Mouse (Mus musculus) spleen, adult 12 weeks (tissue): ENCODE results near the gene Shc1.
"Not testable (repeated sequence)": the region's sequence is repeated elsewhere in the genome, so short reads cannot be mapped to it uniquely, and the experiment has no call there.

Source experiments
- DNase-seq: peaks from one replicate; pipeline ENCODE4 v3.0.0; 2022; ENCODE audit warnings: low spot score

Shc1 gene

DNA sequence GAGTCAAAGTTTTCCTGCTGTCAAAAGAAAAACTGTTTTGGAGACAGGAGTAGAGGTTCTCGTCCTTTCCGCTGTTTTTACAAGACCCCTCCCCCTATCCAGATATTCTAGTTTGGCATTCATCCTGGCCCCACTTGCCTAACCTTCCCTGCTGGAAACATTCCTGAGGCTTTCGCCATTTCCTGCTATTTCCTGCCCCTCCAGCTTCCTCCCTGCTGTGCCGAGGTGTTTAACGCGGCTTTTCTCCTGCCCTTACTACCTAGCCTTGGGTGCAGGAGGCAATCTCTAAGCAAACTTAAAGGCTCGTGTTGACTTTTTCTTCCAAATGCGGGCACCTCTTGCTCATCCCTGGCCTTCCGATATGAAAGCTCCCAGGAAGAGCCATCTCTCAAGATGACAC lies 1.3 kb downstream of the Shc1 start:
- no peak for DNase-seq

DNA sequence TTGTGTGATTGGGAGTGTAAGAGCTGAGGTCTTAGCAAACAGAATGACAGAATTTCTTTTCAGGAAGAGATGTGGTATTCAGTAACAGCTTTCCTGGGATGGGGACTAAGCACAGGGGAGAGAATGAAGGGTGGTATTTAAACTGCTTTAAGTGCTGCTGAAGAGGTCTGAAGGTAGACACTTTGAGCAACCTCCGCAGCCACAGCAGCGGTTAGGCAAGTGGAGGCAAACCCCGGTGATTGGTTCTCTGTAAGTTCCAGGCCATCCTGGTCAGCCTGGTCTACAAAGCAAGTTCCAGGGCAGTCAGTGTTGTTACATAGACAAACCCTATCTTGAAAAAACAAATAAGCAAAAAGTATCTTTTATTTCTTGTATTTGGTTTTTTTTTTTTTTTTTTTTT lies 1.7 kb downstream of the Shc1 start:
- DNase-seq: no peak

DNA sequence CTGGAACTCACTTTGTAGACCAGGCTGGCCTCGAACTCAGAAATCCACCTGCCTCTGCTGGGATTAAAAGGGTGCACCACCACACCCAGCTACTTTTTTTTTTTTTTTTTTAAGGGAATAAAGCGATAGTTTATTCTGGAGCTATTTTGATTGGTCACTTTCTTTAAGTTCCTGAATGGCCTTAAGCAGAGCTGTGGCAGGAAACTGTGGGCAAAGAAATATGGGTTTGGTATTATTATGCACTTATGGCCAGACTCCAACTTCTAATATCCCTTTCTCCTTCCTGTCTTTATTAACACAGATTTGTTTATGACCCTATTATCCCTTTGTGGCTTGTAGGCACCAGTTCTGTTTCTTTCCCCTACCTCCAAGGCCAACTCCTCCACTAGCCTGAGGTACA lies 2.2 kb downstream of the Shc1 start:
- no peak for DNase-seq

DNA sequence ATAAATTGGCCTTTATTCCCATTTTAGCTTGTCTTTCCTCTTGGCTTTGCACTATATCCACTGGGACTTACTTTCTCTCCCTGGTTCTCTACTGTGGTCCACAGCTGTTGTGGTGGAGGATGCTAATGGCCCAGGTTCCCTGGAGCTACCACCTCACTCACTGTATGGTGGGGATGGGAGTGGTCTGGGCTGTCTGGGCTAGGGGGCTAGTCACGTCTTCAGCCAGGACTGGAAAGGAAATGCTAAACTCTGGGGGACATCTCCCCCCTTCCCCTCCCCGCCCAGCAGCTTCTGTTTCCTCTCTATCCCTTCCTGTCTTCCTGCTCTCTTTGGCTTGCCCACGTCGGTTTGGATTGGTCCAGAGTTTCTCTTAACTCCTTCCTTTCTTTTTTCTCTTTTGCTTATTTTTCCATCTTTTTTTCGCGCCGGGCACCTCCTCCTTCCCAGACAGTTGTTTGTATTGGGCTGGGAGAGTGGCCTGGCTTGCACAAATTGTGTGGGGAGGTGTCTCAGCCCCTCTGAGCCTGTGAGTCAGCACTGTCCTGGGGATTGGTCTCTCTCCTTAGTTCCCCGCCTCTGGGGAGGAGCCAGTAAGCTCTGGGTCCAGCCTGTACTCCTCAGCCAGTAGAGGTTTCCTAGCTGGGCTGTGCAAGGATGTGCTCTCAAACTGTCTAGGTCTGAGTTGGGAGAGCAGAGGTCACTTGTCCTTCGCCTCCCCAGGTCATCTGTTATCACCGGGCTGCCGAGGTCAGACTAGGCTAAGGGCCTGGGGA lies 2.9 kb downstream of the Shc1 start:
- DNase-seq: peak; percentile 58

DNA sequence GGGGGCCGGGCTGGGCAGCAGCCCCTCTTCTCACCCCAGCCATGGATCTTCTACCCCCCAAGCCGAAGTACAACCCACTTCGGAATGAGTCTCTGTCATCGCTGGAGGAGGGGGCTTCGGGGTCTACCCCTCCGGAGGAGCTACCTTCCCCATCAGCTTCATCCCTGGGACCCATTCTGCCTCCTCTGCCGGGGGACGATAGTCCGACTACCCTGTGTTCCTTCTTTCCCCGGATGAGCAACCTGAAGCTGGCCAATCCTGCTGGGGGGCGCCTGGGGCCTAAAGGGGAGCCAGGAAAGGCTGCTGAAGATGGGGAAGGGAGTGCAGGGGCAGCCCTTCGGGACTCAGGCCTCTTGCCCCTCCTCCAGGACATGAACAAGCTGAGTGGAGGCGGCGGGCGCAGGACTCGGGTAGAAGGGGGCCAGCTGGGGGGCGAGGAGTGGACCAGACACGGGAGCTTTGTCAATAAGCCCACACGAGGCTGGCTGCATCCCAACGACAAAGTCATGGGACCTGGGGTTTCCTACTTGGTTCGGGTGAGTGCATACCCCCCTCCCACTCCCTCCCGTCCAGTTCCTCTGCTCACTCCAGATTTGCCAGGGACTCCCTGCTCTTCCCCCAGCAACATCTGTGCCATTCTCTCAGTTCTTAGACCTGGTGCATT lies 3.7 kb downstream of the Shc1 start:
- DNase-seq: no peak

DNA sequence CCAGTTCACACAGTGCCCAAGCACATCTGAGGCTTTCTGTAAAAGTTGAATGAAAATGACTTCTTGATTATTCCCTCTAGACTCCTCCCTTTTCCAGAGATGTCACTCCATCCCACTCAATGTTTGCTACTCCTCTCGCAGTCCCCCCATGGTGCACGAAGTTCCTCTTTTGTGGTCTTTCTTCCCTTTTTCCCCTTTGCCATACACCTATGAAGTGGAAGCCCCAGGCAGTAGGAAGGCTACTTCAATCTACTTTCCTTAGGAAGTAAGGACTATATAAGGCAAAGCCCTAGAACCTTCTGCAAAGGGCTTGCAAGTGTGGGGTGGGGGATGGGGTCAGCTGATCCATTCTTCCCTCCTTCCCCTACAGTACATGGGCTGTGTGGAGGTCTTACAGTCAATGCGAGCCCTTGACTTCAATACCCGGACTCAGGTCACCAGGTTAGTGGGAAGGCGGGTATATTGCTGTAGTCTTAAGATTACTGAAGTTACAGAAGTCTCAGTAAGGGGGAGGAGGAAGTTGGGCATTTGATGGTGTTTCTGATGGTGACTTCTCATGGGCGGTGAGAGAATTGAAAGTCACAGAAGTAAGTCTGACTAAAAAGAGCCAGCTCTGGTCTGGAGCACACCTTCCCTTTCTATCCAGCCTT lies 4.4 kb downstream of the Shc1 start:
- no peak for DNase-seq

DNA sequence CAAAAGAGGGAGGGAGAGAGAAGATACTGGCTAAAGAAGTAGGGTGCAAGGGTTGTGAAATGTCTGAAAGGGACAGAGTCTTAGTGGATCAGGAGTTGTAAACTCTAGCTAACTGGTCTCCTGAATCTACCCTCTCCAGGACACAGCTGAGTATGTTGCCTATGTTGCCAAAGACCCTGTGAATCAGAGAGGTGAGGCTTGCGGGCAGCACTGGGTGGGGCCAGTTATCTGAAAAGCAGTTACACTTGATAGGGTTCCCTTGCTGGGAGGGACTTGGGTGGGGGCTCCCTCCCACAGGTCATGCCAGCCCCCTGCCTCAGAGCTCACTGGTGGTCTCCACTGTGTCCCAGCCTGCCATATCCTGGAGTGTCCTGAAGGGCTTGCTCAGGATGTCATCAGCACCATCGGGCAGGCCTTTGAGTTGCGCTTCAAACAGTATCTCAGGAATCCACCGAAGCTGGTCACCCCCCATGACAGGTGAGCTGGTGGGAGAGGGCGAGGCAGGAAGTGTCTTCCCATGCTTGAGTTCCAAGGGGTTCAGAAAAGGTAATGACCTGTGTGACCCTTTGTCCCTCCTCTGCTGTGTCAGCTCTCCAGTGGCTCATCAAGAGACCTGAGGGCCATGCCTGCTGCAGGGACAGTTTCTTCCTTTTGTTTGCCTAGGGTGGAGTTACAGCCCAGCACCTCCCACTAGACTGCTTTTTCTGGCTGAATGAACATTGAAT lies 6.3 kb downstream of the Shc1 start:
- DNase-seq: no peak

DNA sequence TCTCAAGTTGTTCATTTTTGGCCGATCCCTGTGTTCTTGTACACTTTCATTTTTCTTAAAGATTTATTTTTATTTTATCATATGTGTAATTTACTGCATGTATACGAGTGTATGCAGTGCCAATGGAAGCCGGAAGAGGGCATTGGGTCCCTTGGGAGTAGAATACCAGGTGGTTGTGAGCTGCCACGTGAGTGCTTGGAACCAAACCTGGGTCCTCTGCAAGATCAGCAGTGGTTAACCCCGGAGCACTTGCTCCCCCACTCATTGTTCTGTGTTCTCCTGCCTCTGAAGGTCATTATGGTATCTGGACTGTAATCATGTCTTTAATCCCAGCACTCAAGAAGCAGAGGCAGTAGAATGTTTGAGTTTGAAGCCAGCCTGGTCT lies 6.9 kb downstream of the Shc1 start:
- no peak for DNase-seq

DNA sequence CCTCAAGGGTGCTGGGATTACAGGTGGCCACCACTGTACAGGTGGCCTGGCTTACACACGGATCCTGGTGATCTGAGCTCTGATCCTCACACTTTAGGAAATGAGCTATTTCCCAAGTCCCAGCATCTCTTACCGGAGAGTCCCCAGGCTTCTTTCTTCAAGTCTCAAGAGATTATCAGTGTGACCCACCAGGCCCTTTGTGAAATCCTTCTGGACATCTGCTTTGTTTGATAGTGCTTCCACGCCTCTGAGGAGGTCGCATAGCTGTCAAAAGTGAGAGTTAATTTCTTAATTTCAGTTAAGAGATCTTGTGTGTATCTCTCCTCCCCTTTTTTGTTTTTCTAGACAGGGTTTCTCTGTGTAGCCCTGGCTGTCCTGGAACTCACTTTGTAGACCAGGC lies 7.6 kb downstream of the Shc1 start:
- no peak for DNase-seq

DNA sequence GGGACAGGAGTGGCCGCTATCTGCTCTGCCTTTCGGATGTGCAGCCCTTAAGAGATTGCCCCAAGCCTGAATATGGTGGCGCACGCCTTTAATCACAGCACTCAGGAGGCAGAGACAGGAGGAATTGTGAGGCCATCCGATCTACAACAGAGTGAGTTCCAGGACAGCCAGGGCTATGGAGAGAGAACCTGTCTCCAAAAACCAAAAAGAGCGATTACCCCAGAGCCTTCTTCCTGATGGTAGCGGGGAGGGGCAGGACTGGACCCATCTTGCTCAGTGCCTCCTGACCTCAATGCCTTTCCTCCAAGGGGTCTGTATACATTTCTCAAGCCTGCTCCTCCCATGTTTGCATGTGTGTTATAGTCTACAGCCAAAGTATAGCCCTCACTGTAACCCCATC lies 10.8 kb downstream of the Shc1 start:
- DNase-seq: not testable (repeated sequence)

DNA sequence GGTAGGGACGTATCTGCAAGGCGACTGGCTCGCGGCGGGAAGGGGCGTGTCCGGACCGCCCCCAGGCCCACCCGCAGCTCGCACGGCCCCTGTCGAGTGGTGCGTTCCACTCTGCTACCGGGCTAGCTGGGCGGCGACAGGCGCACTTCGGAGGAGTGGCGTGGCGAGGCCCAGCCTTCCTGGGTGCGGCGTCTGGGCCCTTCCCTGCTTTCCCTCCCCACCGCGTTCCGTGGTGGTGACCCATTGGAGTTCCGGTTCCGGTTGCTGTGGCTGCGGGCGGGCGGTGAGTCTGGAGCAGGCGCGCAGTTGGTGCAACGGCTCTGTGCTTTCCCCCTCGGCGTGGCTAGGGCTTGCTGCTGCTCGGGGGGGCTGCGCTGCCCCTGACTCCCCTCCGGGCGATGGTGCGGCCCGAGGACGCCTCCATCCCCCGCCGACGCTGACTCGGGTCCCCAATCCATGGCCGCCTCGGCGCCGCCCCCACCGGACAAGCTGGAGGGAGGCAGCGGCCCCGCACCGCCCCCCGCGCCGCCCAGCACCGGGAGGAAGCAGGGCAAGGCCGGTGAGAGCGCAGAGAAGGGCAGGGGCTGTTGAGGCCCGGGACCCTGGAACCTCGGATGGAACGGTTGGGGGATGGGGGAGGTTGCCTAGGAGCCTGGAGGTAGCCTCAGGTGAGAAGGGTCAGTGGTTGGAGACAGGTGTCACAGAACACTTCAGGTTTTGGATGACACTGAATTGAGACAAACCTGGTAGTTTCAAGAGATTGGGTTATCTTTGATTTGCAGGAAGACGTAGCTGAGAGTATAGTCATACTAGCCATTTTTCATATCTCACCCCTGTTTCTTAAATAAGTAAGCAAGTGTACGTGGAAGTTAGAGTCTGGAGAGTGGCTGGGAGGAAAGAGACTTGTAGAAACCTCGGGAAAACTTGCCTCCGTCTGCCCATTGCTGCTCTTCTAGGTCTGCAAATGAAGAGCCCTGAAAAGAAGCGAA lies 12.2 kb downstream of the Shc1 start, which contains the start of gene Pygo2:
Gene Pygo2, plus strand, starts transcription at position 44 of the 989 bp plus-strand sequence.
- peak; percentile 85 for DNase-seq

DNA sequence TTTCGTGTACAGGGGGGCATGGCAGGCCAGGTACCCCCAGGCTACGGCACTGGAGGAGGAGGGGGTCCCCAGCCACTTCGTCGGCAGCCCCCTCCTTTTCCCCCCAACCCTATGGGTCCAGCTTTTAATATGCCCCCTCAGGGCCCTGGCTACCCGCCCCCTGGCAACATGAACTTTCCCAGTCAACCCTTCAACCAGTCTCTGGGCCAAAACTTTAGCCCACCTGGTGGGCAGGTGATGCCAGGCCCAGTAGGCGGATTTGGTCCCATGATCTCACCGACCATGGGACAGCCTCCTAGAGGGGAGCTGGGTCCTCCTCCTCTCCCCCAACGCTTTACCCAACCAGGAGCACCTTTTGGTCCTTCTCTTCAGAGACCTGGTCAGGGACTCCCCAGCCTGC lies 14.4 kb downstream of the Shc1 start:
- DNase-seq: no peak

DNA sequence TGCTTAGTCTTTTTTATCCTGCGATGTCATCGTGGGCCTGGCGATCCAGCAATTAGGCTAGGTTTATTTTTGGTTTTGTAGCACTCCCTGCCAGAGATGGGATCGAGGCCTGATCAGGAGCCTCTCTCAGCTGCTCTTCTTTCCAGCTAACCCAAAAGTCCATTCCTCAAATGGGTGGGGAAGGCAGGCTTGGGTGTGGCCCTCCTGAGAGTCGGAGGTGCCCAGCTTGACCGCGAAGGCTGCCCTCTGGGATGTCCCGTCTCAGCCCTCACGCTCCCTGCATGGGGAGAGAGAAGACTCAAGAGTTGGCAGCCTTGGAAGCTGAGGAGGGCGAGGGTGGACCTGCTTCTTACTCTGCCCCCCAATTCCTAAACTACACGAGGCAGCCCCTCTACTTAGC lies 16.3 kb downstream of the Shc1 start:
- no peak for DNase-seq

DNA sequence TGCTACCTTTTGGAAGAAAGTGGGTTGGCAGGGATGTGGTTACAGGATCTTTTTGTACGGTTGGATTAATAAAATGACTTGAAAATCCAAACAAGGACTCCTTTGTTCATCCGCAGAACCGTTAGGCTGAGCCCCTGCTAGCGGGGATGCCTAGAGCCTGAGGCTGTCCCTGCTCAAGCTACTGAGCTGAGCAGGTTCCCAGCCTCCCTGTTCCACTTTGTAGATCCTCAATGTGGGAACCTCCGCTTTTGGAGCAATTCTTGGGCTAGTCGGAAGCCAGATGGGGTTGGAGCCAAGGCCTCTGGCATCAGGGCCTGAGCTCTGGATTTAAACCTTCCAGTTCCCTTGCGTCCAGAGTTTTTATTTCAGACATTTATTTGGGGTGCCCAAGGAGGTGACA lies 16.8 kb downstream of the Shc1 start:
- DNase-seq: no peak

DNA sequence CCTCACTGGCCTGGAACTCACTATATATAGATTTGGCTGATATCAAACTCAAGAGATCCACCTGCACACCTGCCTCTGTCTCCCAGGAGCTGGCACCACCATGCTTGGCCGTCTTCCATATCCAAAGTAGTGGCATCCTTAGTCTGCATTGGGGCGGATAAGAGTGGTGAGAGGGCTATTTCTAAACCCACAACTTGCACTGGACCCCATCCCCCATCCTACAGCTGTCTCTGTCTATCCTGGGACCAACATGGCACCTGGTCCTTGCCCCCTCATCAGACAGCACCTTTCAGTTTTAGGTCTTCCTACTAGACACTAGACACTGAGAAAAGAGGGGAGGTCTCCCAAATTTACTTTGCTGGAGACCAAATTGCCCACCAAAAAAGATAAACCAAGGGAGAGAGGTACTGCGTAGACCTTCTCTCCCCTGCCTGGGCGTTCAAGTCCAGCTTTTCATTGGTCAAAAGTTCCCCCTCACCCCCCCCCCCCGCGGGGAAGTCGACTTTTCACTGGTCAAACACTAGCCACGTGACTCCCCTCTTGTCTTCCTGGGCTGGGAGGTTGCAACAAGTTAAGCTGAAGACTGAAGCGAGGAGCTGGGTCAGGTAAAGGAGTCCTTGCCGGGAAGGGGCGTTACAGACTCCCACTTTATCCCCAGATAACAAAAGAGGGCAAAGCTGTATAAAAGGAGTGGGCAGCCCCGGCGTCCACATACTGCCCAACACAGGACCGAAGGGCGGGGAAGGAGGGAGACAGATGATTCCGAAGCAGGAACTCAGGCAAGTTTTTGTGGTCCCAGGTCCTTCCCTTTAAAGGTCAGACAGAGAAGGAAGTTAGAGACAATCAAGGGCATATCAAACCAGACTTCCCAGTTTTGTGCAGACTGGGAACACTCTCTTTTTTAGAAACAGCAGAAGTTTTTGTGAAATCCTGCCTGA lies 18.2 kb downstream of the Shc1 start, which contains the start of gene Pbxip1:
Gene Pbxip1, plus strand, starts transcription at position 531 of the 938 bp plus-strand sequence.
- DNase-seq: no peak

DNA sequence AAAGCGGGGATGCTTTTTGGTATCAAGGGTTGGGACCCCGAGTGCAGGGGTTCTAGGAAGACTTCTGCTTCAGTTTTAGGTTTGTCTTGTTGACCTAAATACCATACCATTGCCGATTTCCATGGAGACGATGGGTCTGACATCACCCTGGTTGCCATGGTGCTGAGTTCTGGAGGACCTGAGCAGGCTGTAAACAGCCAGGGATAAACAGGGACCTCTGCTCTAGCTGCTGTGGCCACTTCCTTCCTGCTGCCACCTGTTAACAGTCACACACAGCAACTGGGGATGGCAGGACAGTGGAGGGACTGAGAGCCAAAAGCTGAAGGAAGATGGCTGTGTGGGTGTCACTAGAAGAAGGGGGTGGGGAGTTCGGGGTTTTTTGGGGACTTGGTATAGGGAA lies 19.0 kb downstream of the Shc1 start:
- DNase-seq: no peak

DNA sequence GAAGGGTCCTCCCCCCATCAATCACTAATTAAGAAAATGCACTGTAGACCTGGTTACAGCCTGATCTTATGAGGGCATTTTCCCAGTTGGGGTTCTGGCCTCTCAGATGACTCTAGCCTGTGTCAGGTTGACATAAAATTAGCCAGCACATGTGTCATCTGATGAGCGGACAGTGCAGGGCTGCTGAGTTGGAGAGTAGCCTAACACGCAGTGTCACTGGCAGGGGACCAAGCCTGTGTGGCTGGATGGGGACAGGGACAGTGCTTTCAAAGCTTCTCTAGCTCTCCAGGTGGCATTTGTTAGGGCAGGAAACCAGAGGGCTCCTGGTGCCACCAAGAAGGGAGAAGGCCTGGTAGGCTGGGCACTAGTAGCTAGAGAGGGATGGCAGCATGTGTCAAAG lies 22.4 kb downstream of the Shc1 start:
- DNase-seq: no peak

DNA sequence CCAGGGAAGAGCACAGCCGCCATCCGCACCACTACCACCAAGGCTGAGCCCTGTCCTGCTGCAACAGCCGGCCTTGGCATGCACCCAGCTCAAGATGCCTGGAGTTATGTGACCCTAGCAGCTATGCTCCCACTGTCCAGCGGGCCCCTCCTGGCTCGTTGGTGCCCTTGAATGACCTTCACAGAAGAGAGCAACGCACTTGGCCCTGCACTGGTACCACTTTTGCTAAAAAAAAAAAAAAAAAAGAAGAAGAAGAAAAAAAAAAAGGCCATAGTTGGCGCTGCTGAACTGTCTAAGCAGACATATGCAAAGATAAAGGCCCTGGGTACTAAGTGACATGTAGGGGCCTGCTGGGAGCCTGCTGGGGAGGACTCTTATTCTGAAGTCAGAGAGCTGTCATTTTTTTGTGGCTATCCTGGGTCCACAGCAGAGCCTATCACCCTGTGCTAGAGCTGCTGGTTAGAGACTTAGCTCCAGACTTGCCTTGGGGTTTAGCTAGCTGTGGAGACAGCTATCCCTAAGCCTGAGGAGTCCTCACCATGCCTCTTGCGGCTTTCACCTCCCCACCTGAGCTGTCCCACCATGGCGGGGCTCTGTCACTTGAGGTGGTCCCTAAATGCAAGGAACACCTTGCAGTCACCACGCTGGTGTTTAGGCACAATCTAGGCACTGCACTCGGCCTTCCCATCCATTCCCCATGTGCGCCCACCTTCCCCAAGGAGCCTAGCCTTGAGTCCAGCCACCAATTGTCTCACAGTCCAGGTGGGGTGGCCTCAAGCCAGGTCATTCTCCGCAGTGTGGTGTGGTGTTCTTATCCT lies 30.7 kb downstream of the Shc1 start:
- peak; percentile 29 for DNase-seq

DNA sequence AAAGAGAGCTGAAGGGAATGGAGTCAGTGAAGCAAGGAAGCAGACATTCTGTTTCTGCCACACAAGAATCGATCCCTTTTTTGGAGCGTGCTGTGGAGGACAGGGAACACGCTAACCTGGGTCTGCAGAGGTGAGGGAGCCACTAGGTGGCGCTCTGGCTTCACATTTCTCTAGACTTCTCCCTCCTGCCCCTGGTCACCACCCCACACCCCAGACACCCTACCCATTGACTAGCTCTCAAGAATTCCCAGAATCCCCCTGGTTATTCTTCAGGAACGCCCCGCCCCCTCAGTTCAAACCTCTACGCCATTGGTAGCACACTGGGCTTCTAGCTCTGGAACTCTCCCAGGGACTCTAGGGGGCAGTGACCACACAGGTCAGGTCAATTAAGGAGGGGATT lies 31.3 kb downstream of the Shc1 start:
- peak; percentile 70 for DNase-seq
